Mouse (Mus musculus): ENCODE results near the gene Cercam. TPM values are rescaled to one million over a fixed set of nuclear protein-coding genes. Genes with fewer than 3 reads are reported as not detected.

Gene Cercam
- total and polyA plus RNA-seq, 2 experiments from 2014 or later = 7.9 to 11.7 TPM

DNA sequence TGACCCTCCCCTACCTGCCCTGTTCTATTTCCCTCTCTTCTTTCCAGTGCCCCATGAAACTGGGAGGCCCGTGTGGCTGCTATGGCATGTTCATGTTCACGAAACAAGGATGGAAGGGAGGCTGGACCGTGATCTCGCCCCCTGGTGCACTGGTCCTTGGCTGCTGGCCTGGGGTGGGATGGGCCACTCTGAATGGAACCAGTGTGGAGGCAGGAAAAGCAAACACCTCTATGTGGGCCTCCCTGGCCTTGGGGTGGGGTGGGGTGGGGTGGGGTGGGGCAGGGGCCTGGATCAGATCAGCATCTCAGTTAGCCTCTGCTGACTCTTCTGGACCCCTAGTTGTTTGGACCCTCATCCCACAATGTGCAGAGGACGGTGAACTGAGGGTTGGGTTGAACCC, 15.2 kb upstream of the Cercam start:
- Histone ChIP-seq H3K36me3 (replicated peaks; ENCODE audit: control insufficient read depth, insufficient read depth, low read length) (no peaks in the 10 kb centered on the region), H3K4me2 (ENCODE audit: low read depth, low read length) (no peak overlapping the region), H3K27me3 (ENCODE audit: control insufficient read depth, insufficient read depth, low read length) (0 out of 2 replicates have a peak, but pooled peaks cover 4% of the 10 kb centered on the region), H3K27ac (ENCODE audit: low read depth) (no peak overlapping the region), H3K4me3 (ENCODE audit: low read depth, low read length) (no peak overlapping the region), H3K9me3 (replicated peaks; ENCODE audit: control insufficient read depth, low read length) (no peaks in the 10 kb centered on the region), H3K4me1 (ENCODE audit: control insufficient read depth, insufficient read depth) (no peaks in the 10 kb centered on the region), H3K9ac (replicated peaks; ENCODE audit: low read depth, low read length) (no peak overlapping the region)
- WGBS = 59% methylated on average over 5 of the region's 5 CpGs
- no peak for TF ChIP-seq CTCF (IDR thresholded peaks at IDR 0.05; ENCODE audit: low read depth)
- no peak for TF ChIP-seq EP300 (IDR thresholded peaks at IDR 0.05; ENCODE audit: low read depth)
- ATAC-seq (ENCODE audit: insufficient read depth, low read depth) (no peak), DNase-seq (ENCODE audit: low spot score) (no peak)

DNA sequence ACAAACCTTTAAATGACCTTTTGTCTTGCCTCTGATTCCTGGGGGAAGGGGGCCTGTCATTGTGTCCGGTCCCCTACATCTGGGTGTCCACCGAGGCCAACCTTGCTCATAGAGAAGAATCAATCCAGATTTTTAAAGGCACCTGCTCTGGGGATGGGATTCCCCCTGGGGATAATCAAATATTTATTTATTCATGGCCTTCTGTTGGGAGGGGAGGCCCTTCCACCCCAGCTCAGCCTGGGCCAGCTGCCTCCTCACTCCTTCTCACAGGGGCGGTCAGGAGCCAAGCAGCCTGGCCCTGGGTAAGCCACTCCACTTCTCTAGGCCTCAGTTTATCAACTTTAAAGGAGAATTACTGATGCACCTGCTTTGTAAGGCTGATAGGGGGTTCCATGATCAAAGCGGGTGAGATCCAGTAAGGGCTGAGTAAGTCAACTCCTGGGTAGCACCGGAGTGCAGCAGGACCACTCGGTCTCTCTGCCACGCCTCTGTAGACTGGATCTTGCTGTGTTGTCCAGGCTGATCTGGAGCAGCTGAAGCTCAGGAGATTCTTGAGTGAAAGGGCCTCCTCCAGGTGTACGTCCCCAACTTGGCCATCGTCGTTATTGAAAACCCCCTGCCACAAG, 13.3 kb upstream of the Cercam start:
- H3K4me3 ChIP-seq (ENCODE audit: low read depth, low read length) = no peak overlapping the region
- TF ChIP-seq CTCF (IDR thresholded peaks at IDR 0.05; ENCODE audit: low read depth) = no peak
- no peak for TF ChIP-seq EP300 (IDR thresholded peaks at IDR 0.05; ENCODE audit: low read depth)

DNA sequence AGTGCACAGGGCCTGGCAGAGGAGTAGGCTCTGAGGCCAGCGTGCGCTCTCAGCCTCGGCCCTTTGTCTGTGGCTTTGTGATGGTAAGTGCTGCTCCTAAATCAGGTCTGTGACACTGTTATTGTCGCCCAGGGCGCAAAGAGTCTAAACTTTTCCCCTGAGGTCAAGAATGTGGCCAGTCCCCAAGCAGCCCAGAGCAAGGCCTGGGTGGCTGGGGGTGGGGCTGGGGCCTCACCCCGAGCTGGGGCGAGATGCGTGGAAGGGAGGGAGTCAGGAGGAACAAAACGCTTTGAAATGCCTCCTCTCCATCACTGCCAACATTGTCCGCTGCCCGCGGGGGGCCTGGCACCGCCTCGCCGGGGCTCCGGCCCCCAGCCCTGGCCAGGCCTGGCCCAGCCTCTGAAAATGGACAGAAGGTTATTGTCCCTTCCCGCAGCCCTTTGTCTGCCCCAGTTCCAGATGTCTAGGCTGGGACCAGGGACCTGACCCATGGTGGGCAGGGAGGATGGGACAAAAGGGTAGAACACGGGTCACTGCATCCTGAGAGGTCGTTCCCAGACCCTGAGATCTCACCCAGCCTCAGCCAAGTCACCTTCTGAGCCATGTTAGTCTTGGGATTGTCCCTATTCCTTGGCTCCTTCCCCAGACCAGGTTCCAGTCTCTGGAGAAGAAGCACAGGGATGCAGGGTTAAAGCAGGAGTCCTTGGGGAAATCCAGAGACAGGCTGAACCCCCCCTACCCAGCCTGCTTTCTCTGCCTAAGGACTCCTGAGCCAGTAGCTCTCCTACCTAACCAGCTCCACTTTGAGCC, 12.3 kb upstream of the Cercam start:
- DNase-seq (ENCODE audit: low spot score) (no peak), ATAC-seq (ENCODE audit: insufficient read depth, low read depth) (no peak)
- H3K27me3 ChIP-seq (ENCODE audit: control insufficient read depth, insufficient read depth, low read length) = no peaks in the 10 kb centered on the region
- no peak overlapping the region for H3K9ac ChIP-seq (replicated peaks; ENCODE audit: low read depth, low read length)
- 43% methylated on average over 19 of the region's 19 CpGs for WGBS
- no peak for TF ChIP-seq CTCF (IDR thresholded peaks at IDR 0.05; ENCODE audit: low read depth)
- TF ChIP-seq EP300 (IDR thresholded peaks at IDR 0.05; ENCODE audit: low read depth) = no peak
- H3K36me3 ChIP-seq (replicated peaks; ENCODE audit: control insufficient read depth, insufficient read depth, low read length) = no peaks in the 10 kb centered on the region
- H3K27ac ChIP-seq (ENCODE audit: low read depth) = no peak overlapping the region
- no peaks in the 10 kb centered on the region for H3K4me1 ChIP-seq (ENCODE audit: control insufficient read depth, insufficient read depth)
- no peak overlapping the region for H3K4me2 ChIP-seq (ENCODE audit: low read depth, low read length)
- H3K9me3 ChIP-seq (replicated peaks; ENCODE audit: control insufficient read depth, low read length) = no peaks in the 10 kb centered on the region
- H3K4me3 ChIP-seq (ENCODE audit: low read depth, low read length) = no peak overlapping the region

More for the DNA sequence above, 13.3 kb upstream of the Cercam start:
- H3K9me3 ChIP-seq (replicated peaks; ENCODE audit: control insufficient read depth, low read length) = no peaks in the 10 kb centered on the region
- ATAC-seq (ENCODE audit: insufficient read depth, low read depth) (no peak), DNase-seq (ENCODE audit: low spot score) (no peak)
- WGBS = 75% methylated on average over 10 of the region's 10 CpGs
- no peaks in the 10 kb centered on the region for H3K4me1 ChIP-seq (ENCODE audit: control insufficient read depth, insufficient read depth)
- no peak overlapping the region for H3K4me2 ChIP-seq (ENCODE audit: low read depth, low read length)
- H3K27ac ChIP-seq (ENCODE audit: low read depth) = no peak overlapping the region
- no peak overlapping the region for H3K9ac ChIP-seq (replicated peaks; ENCODE audit: low read depth, low read length)
- 0 out of 2 replicates have a peak, but pooled peaks cover 3% of the 10 kb centered on the region for H3K27me3 ChIP-seq (ENCODE audit: control insufficient read depth, insufficient read depth, low read length)
- H3K36me3 ChIP-seq (replicated peaks; ENCODE audit: control insufficient read depth, insufficient read depth, low read length) = no peaks in the 10 kb centered on the region

GRCm38 (mm10) chr2:29857341-29857740, 11.6 kb upstream of the Cercam start:
- WGBS = 37% methylated on average over 2 of the region's 2 CpGs
- no peak overlapping the region for H3K9ac ChIP-seq (replicated peaks; ENCODE audit: low read depth, low read length)
- H3K4me1 ChIP-seq (ENCODE audit: control insufficient read depth, insufficient read depth) = no peaks in the 10 kb centered on the region
- H3K27ac ChIP-seq (ENCODE audit: low read depth) = no peak overlapping the region
- H3K27me3 ChIP-seq (ENCODE audit: control insufficient read depth, insufficient read depth, low read length) = no peaks in the 10 kb centered on the region
- ATAC-seq (ENCODE audit: insufficient read depth, low read depth) (no peak), DNase-seq (ENCODE audit: low spot score) (no peak)
- H3K9me3 ChIP-seq (replicated peaks; ENCODE audit: control insufficient read depth, low read length) = no peaks in the 10 kb centered on the region
- no peaks in the 10 kb centered on the region for H3K36me3 ChIP-seq (replicated peaks; ENCODE audit: control insufficient read depth, insufficient read depth, low read length)
- no peak overlapping the region for H3K4me3 ChIP-seq (ENCODE audit: low read depth, low read length)
- TF ChIP-seq EP300 (IDR thresholded peaks at IDR 0.05; ENCODE audit: low read depth) (no peak), CTCF (IDR thresholded peaks at IDR 0.05; ENCODE audit: low read depth) (no peak)
- H3K4me2 ChIP-seq (ENCODE audit: low read depth, low read length) = no peak overlapping the region

DNA sequence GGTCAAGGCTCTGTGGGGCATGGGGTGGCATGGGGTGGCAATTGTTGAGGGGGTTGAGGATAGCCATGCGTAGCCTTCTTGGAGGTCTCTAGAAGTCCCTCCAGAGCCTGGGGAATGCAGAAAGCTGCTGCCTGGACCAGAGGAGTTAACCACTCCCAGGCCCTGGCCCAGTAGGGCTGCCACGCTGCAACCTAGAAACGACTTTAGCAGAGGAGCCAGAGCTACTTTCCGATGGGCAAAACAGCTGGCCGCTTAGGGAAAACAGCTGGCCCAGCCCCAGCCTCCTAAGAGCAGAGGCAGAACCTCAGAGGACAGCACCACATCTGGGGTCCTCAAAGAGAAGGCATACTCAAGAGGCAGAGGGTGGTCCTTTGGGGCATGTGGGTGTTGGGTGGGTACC, 11.0 kb upstream of the Cercam start:
- 66% methylated on average over 5 of the region's 5 CpGs for WGBS
- TF ChIP-seq EP300 (IDR thresholded peaks at IDR 0.05; ENCODE audit: low read depth) = no peak
- TF ChIP-seq CTCF (IDR thresholded peaks at IDR 0.05; ENCODE audit: low read depth) = no peak

More for the DNA sequence above, 11.0 kb upstream of the Cercam start:
- H3K4me2 ChIP-seq (ENCODE audit: low read depth, low read length) = no peak overlapping the region
- H3K4me1 ChIP-seq (ENCODE audit: control insufficient read depth, insufficient read depth) = no peaks in the 10 kb centered on the region
- H3K9ac ChIP-seq (replicated peaks; ENCODE audit: low read depth, low read length) = no peak overlapping the region
- H3K4me3 ChIP-seq (ENCODE audit: low read depth, low read length) = no peak overlapping the region
- no peaks in the 10 kb centered on the region for H3K9me3 ChIP-seq (replicated peaks; ENCODE audit: control insufficient read depth, low read length)
- no peaks in the 10 kb centered on the region for H3K36me3 ChIP-seq (replicated peaks; ENCODE audit: control insufficient read depth, insufficient read depth, low read length)
- no peak for ATAC-seq (ENCODE audit: insufficient read depth, low read depth)
- no peak overlapping the region for H3K27ac ChIP-seq (ENCODE audit: low read depth)
- H3K27me3 ChIP-seq (ENCODE audit: control insufficient read depth, insufficient read depth, low read length) = no peaks in the 10 kb centered on the region
- no peak for DNase-seq (ENCODE audit: low spot score)

Data from heart, postnatal 0 days (tissue).